Mouse (Mus musculus) CH12.LX (cell line): ENCODE results near the gene Tmc8. TPM values are rescaled to one million over a fixed set of nuclear protein-coding genes. Genes with fewer than 3 reads are reported as not detected.
"Not testable (repeated sequence)": the region's sequence is repeated elsewhere in the genome, so short reads cannot be mapped to it uniquely, and the experiment has no call there.

Source experiments
- DNase-seq: peaks from one replicate; pipeline ENCODE4 v3.0.0-alpha.2; 2013; ENCODE audit errors: extremely low read depth
- H3K27ac ChIP-seq: 2 replicates; pipeline ENCODE4 v1.5.1; 2012; ENCODE audit warnings: low read depth, mild to moderate bottlenecking, control low read depth, moderate library complexity; ENCODE audit not compliant: insufficient read depth
- H3K27me3 ChIP-seq: replicated peaks from 2 replicates; pipeline ENCODE3; 2012; ENCODE audit warnings: inconsistent platforms
- H3K36me3 ChIP-seq, 2 experiments: replicated peaks in 1 of 2; 2 replicates each; pipeline versions ENCODE3 to v1.6.1; 2012; ENCODE audit warnings: inconsistent platforms in 1 of 2, low read length in 1 of 2, mild to moderate bottlenecking in 1 of 2, mixed read lengths in 1 of 2, moderate library complexity in 1 of 2; ENCODE audit not compliant: control insufficient read depth in 1 of 2, insufficient read depth in 1 of 2
- H3K4me1 ChIP-seq, 2 experiments: 2 replicates each; pipeline ENCODE4 v1.6.1; 2012; ENCODE audit warnings: inconsistent platforms in 1 of 2, moderate library complexity in 1 of 2; ENCODE audit not compliant: insufficient read depth in 2 of 2, control insufficient read depth in 1 of 2
- H3K4me2 ChIP-seq: 2 replicates; pipeline ENCODE4 v1.6.1; 2012; ENCODE audit warnings: low read depth, mild to moderate bottlenecking, control low read depth; ENCODE audit not compliant: poor library complexity, insufficient read depth, severe bottlenecking
- H3K4me3 ChIP-seq, 3 experiments: fragments of 150-350 bp in 1 of 3; sonication (generic) in 1 of 3; replicated peaks in 1 of 3; 2 replicates each; pipeline versions ENCODE3 to v1.5.1; 2011 to 2012; ENCODE audit warnings: low read depth in 2 of 3, low read length in 2 of 3, mild to moderate bottlenecking in 2 of 3, moderate library complexity in 2 of 3, control low read depth in 1 of 3, improper control_type of control experiment in 1 of 3, inconsistent platforms in 1 of 3, mixed read lengths in 1 of 3; ENCODE audit not compliant: poor library complexity in 1 of 3
- H3K79me2 ChIP-seq: replicated peaks from 2 replicates; pipeline ENCODE4 v1.6.1; 2012; ENCODE audit warnings: mild to moderate bottlenecking, moderate library complexity; ENCODE audit not compliant: control insufficient read depth, poor library complexity, insufficient read depth, severe bottlenecking; ENCODE audit errors: extremely low read depth
- H3K9ac ChIP-seq: 2 replicates; pipeline ENCODE4 v1.6.1; 2012; ENCODE audit warnings: low read depth, mild to moderate bottlenecking, control low read depth, moderate library complexity; ENCODE audit not compliant: insufficient read depth
- H3K9me3 ChIP-seq: replicated peaks from 2 replicates; pipeline ENCODE3; 2012; ENCODE audit warnings: low read length, inconsistent platforms, mixed read lengths
- CTCF ChIP-seq, 2 experiments: IDR thresholded peaks in 1 of 2; conservative IDR thresholded peaks in 1 of 2; 2 replicates each; pipeline ENCODE4 v1.5.1; 2011 to 2012; ENCODE audit warnings: low read depth in 2 of 2, low read length in 2 of 2, improper control_type of control experiment in 1 of 2, inconsistent platforms in 1 of 2, mild to moderate bottlenecking in 1 of 2, moderate library complexity in 1 of 2
- EP300 ChIP-seq: IDR thresholded peaks from 2 replicates; pipeline ENCODE4 v1.6.1; 2011; ENCODE audit warnings: low read length, improper control_type of control experiment
- GABPA ChIP-seq: IDR thresholded peaks from 2 replicates; pipeline ENCODE4 v1.6.1; 2012; ENCODE audit warnings: low read depth, low read length, improper control_type of control experiment, inconsistent platforms; ENCODE audit not compliant: insufficient replicate concordance
- JUN ChIP-seq: IDR thresholded peaks from 2 replicates; pipeline ENCODE4 v1.6.1; 2011; ENCODE audit warnings: low read depth, mild to moderate bottlenecking, low read length, improper control_type of control experiment, moderate library complexity; ENCODE audit not compliant: insufficient read depth
- MEF2A ChIP-seq: IDR thresholded peaks from 2 replicates; pipeline ENCODE4 v1.6.1; 2014; ENCODE audit warnings: low read depth, mild to moderate bottlenecking, inconsistent platforms, low read length, improper control_type of control experiment, borderline replicate concordance
- POLR2A ChIP-seq: IDR thresholded peaks from 2 replicates; pipeline ENCODE4 v1.6.1; 2011; ENCODE audit warnings: low read depth, mild to moderate bottlenecking, improper control_type of control experiment, low read length
- POLR2AphosphoS2 ChIP-seq: IDR thresholded peaks from 2 replicates; pipeline ENCODE4 v1.6.1; 2011; ENCODE audit warnings: low read depth, low read length, improper control_type of control experiment
- UBTF ChIP-seq: IDR thresholded peaks from 2 replicates; pipeline ENCODE4 v1.6.1; 2012; ENCODE audit warnings: low read depth, mild to moderate bottlenecking, inconsistent platforms, low read length, improper control_type of control experiment, moderate library complexity
- ZNF384 ChIP-seq: IDR thresholded peaks from 2 replicates; pipeline ENCODE4 v1.6.1; 2012; ENCODE audit warnings: low read depth, low read length, improper control_type of control experiment, inconsistent platforms
- dilution Hi-C: fragments of 300-500 bp; cut with MboI; formaldehyde crosslinking; loops from 2 replicates; pipeline ENCODE4 v1.14.3; 2020; ENCODE audit warnings: low sequenced_read_pairs; ENCODE audit not compliant: extremely low pct_unique_long_range_greater_than_20kb, extremely low pct_ligation_motif_present
- in situ Hi-C: fragments of 300-500 bp; cut with MboI; formaldehyde crosslinking; loops from 3 replicates; pipeline ENCODE4 v1.14.3; 2019; ENCODE audit warnings: low sequenced_read_pairs, low pct_ligation_motif_present, low pct_unique_long_range_greater_than_20kb, mixed read lengths
- polyA plus RNA-seq: library from polyadenylated mRNA; unstranded; fragments of >175 nt; gene quantifications from 2 replicates; pipeline ENCODE4 v1.2.1, GENCODE M21; 2012; ENCODE audit warnings: low read depth; ENCODE audit not compliant: insufficient read length
- total RNA-seq, 2 experiments: library from RNA; depleted of rRNA; stranded (reverse); fragments of 300-350 nt in 1 of 2; fragments of >200 nt in 1 of 2; gene quantifications; 2 replicates each; pipeline ENCODE4 v1.2.3; 2012 to 2014

The Tmc8 gene
- total and polyA plus RNA-seq, 3 experiments, result 2.2 to 9.8 (median 6.1) TPM

DNA sequence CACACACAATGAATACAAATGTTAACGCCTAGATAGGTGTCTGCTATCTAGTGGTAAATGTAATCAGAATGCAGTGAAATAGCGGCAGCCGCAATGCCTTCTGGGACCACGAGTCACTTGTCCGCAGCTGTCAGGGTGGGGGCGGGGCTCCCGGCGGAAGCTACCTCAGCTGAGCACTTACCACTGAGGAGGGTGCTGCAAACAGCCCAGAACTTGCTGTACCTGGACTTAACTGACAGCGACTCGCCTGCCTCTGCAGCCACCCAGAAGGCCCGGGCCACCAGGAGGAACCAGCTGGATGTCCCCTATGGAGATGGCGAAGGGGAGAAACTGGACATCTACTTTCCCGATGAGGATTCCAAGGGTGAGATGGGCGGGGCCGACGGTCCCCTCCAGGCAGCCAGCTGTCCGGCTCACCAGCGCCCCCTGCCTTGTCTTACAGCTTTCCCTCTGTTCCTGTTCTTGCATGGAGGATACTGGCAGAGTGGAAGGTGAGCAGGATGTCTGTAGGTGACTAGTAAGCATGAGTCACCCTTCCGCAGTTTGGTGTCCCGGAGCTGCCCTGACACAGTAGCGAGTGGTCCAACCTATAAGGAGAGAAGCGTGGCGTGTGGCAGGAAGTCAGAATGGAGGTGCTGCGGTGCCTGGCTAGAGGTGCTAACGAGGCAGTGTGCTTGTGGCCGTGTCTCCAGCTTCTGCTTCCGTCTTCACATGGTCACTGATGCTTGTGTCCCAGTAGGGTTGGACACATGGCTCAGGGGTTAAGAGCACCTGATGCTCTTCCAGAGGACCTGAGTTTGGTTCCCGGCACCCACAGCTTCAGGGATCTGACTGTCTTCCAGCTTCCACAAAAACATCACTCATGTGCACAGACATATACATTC, 50.5 kb downstream of the Tmc8 start (continued):
- peak; percentile 47; the same call in 1 of the 2 replicates for TF ChIP-seq POLR2AphosphoS2

DNA sequence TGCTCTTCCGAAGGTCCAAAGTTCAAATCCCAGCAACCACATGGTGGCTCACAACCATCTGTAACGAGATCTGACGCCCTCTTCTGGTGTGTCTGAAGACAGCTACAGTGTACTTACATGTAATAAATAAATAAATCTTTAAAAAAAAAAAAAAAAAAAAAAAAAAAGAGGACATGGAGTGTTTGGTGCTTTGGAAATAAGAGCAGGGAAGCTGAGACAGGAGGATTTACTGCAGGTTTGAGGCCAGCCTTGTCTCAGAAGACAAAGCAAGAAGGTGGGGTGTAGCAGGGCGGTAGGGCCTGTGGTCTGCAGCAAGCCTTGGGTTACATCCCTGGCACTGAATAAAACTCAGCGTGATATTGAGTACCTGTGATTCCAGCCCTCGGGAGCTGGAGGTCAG, 51.6 kb downstream of the Tmc8 start:
- peak in 1 of 2 experiments; percentile 10; a peak in 1 of 4 replicates for TF ChIP-seq CTCF (conservative IDR thresholded peaks at IDR 0.05 in 1 of 2, IDR thresholded peaks at IDR 0.05 in 1 of 2; ENCODE audit: low read depth in 2 of 2, low read length in 2 of 2)
- peak; percentile 67 for TF ChIP-seq ZNF384
- peaks cover 11 to 39% of the 10 kb centered on the region in 2 experiments for H3K4me1 ChIP-seq
- H3K4me3 ChIP-seq, H3K9me3 ChIP-seq, dilution Hi-C loops, H3K79me2 ChIP-seq, H3K27me3 ChIP-seq, H3K27ac ChIP-seq, in situ Hi-C loops, DNase-seq, H3K4me2 ChIP-seq, H3K9ac ChIP-seq: not testable (repeated sequence)
- H3K36me3 ChIP-seq, result peaks cover 3 to 29% of the 10 kb centered on the region in 2 experiments

DNA sequence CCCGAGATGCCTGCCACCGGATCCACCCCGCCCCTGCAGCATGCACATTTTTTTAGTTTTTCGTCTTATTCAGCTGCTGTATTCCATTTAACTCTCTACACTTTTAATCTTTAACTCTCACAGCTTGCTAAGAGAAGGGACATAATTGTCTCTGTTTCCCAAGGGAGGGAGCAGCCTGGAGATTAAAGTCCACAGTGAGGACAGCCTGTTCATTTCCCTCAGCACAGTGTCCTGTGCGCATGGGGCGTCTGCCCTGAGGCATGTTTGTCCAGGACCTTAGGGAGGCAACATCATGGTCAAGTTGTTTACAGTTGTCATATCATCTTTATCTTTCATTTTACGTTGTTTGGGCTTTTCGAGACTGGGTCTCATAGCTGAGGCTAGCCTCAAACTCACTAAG, 52.2 kb downstream of the Tmc8 start:
- Histone ChIP-seq H3K27me3 (no peaks in the 10 kb centered on the region), H3K4me1 (peaks cover 5 to 33% of the 10 kb centered on the region in 2 experiments), H3K36me3 (peaks cover 3 to 32% of the 10 kb centered on the region in 2 experiments), H3K4me2 (no peak overlapping the region)
- in situ Hi-C loops, result no loop called here
- TF ChIP-seq GABPA (no peak), UBTF (no peak)
- TF ChIP-seq, all 38 proteins: peak for 0
- Histone ChIP-seq H3K79me2 (no peaks in the 10 kb centered on the region), H3K4me3 (no peak overlapping the region), H3K27ac (no peak overlapping the region), H3K9ac (no peak overlapping the region), H3K9me3 (no peaks in the 10 kb centered on the region)
- dilution Hi-C loops, result no loop called here
- DNase-seq, result no peak

DNA sequence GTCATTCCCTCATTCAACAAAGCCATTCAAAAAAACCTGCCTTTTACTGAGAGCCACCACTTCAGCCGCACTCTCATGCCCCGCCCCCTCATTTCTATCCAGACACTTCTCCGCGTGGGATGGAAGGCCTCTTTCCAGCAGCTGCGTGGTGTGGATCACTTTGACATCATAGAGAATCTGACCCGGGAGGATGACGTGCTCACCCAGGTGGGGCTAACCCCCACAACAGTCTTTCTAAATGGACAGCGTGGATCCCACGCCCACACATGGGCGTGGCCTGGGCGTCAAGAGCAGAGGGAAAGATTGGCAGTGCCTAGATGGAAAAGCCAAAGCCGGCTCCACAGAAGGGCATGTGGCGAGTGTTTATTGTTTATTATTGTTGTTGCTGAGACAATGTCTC, 54.4 kb downstream of the Tmc8 start:
- no peak overlapping the region for H3K4me2 ChIP-seq
- TF ChIP-seq POLR2A (no peak), EP300 (no peak), MEF2A (no peak), JUN (no peak)
- H3K27me3 ChIP-seq, result no peaks in the 10 kb centered on the region
- H3K27ac ChIP-seq, result no peak overlapping the region
- peaks cover 3 to 30% of the 10 kb centered on the region in 2 experiments for H3K36me3 ChIP-seq
- peaks cover 0 to 11% of the 10 kb centered on the region in 2 experiments; a peak in 2 of 4 replicates for H3K4me1 ChIP-seq
- H3K9me3 ChIP-seq, result no peaks in the 10 kb centered on the region
- H3K79me2 ChIP-seq, result no peaks in the 10 kb centered on the region
- no peak overlapping the region for H3K4me3 ChIP-seq
- no peak overlapping the region for H3K9ac ChIP-seq
- dilution Hi-C loops (no loop called here), in situ Hi-C loops (no loop called here)
- DNase-seq, result no peak
